Mouse (Mus musculus): ENCODE data around the gene Rabgap1.
"Not testable (repeated sequence)": the region's sequence is repeated elsewhere in the genome, so short reads cannot be mapped to it uniquely, and the experiment has no call there.

The Rabgap1 gene

GRCm38 (mm10) chr2:37442611-37443591, at the start of gene Rabgap1, which contains the start of the genes Zbtb26 and Zbtb6:
TSS of gene Rabgap1 (plus strand) at chr2:37443279.
TSS of gene Zbtb26 (minus strand) at chr2:37443135.
TSS of gene Zbtb6 (minus strand) at chr2:37443171.
- peak; percentile 81 for DNase-seq (ENCODE audit: low spot score)

DNA sequence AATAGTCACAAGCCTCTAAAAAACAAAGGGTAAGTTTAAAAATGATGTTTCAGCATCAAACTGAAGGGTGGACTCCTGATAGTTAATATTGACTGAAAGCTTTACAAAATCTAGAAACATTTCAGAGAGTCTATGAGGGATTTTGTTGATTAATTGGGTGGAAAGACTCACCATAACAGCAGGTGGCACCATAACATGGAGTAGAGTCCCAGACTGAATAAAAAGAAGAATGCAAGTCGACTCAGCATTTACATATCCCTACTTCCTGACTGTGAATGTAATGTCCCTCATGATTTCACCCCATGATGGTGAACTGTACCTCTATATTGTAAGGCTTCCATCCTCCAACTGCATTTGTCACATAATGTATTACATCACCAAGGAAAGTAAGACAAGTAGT, 47.5 kb upstream of the Rabgap1 start:
- DNase-seq (ENCODE audit: low spot score) = no peak

DNA sequence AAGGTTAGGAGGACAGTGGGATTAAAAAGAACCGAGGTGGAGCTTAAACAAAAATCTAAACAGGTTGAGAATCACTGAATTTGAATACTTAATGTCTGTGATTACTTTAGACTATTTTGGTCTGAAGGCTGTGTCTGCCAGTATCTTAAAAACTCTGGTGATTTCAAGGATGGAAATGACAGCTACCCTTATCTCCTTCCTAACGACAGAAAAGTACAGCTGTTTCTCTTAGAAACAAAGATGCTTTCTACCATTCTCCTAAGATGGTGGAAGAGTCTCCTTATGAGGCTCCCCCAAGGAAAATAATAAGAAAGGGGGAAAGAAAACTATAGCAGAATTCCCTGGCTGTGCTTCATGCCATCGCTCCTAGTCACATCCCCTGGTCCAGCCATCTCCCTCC, 21.2 kb upstream of the Rabgap1 start:
- no peak for DNase-seq (ENCODE audit: low spot score)

DNA sequence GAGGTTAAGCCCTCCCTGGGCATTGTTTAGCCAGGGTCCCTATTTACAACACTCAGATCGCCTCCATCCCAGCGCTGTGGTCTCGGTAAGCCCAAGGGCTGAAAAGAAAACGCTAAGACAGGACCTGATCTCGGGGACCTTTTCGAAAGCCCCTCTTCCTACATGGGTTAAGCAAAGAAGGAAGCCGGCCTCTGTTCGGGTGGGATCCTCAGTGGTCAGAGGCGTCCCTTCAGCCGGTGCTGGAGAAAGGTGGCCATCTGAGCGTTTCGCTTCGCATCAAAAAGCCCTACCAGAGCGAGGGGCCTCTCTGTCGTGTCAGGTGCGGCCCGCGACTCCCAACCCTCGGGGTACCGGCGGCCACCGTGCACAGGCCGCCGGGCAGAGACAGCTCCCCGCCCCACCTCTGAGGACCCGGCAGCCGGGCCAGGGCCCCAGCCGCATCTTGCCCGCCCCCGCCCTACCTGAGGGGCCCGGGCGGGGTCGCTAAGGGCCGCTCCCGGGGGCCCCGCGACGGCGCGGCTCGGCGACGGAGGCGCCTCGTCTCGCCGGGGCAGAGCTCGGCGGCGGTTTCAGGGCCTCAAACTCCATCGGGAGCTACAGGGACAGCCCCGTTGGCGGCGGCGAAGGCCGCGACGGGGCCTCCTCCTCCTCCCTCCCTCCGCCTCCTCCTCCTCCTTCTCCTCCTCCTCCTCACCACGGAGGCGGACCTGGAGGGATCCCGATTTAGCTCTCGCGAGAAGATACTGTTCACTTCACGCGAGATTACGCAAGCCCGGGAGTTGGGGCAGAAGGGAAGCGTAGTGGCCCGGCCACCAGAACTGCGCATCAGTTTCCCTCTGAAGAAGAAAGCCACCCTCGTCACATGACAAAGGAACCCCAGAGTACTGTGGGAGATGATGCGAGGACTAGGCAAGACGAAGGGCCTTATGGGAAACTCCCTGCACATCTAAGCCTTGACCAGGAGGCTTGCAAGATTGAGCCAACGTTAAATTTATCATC, 20.5 kb upstream of the Rabgap1 start, which contains the start of gene Rc3h2:
Gene Rc3h2, minus strand, starts transcription at position 598 of the 999 bp plus-strand sequence.
- peak; percentile 85 for DNase-seq (ENCODE audit: low spot score)

- no peak for DNase-seq (ENCODE audit: low spot score)
Observed at GRCm38 (mm10) chr2:37423671-37424070, 19.4 kb upstream of the Rabgap1 start.

DNA sequence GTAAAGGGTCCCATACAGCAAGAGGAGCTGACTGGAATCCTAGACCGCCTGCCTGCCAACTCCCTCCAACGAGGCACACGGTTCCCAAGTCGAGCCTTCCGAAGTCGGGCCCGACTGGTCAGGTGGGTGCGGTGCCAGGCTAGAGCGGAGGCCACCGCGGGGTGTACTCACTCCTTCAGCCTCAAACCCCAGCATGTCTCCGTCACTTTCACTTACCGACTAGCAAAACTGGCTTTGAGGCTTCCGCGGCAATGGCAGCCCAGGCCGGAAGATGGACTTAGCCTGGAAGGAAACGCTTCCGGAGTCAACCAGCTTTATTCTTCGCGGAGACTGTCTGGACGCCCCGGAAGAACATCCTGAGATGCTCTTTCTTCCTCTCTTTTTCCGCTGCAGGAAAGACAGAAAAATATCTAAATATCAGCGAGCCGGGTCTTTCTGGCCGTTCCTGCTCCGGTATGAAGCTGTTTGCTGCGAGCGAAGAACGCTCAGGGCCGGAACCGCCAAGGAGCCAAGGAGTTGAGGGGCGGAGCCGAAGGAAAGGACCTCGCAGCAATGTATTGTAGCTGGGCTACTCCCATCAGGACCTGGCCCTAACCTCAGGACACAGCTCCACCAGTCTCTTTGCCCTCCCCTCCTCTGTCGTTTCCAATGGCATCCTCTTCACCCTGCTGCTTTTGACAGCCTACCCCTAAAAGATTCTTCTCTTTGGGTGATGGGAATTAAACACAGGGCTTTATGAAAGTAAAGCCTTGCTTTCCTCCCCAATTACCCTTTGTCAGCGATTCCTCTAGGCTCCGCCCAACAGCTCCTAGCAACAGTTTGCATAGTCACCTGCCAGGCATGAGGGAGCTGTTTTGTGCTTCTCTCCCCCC, 12.2 kb upstream of the Rabgap1 start:
- peak; percentile 44 for DNase-seq (ENCODE audit: low spot score)

- no peak for DNase-seq (ENCODE audit: low spot score)
Observed at GRCm38 (mm10) chr2:37431609-37432008, 11.5 kb upstream of the Rabgap1 start.

DNA sequence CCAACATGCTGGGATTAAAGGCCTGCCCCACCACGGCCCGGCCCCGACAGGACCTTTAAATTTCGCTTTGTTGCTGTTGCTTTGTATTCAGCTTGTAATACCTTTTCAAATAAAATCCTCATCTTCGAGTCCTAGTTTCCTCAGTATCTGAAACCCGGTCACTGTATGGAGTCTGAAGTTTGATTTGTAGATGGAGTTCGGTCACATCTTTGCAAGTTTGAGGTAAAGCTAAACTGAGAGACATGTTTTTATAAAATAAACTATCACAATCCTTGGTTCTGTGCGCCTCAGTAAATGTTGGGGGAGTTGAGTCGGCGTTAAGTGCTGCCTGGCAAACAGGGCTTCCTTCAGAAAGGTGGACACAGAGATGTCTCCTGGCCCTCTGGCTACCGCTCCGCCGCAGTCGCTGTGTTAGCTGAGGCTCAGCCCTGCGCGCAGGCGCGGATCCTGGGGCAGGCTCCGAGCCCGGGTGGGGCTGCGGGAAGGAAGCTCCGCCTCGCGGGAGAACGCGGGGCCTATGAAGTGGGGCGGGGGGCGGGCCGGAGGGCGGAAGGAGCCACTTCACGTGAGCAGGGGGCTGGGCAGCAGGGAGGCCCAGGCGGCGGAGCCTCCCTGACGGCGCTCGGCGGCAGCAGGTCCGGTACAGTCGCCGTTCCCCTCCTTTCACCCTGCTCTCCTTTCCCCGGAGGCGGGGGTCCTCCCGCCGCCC, 8.7 kb downstream of the Rabgap1 start:
- peak; percentile 75 for DNase-seq (ENCODE audit: low spot score)

DNA sequence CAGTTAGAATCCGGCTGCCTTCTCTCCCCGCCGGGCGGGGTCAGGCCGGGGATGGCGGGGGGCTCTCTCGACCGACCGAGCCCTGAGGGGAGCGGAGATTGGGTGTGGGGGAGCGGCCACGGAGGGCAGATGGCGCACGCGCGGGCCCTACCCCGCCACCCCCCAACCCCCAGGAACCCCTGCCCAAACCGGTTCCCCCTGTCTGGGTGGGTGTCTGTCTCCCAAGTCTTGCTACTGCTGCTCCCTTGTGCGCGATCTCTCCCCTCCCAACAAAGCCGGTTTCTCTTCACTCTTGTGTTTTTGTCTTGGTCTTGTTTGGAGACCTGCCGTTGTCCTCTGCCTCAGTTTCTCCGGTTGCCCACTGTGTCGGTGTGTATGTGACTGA, 9.3 kb downstream of the Rabgap1 start:
- DNase-seq (ENCODE audit: low spot score) = no peak

DNA sequence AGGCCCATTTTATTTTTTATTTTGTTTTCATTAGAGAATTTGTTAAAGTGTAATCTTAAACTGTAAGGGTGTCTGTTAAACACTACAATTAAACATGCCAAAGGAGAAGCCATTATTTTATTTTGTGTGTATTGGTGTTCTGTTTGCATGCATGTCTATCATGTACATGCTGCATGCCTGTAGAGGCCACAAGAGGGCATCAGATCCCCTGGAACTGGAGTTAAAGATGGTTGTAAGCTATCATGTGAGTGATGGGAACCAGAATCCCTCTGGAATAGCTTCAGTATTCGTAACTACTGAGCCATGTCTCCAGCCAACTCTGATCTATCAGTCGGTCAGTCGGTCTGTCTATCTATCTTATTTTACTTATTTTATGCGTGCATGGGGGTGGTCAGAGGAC, 17.6 kb downstream of the Rabgap1 start:
- no peak for DNase-seq (ENCODE audit: low spot score)

DNA sequence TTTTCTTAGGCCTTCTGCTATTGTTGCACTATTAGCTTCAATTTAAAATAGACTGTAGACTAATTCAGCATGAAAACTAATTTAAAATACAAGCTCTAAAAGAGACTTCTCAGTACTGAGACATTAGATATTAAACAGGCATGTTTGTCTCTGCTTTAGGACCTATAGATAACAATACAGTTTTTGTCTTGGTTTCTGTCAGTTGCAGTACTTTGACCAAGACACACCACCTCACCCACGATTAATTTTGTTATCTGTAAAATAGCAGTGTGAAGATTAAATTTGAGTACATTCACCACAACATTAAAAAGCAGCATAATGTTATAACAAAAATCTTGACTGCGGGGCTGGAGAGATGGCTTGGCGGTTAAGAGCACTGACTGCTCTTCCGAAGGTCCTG, 23.2 kb downstream of the Rabgap1 start:
- no peak for DNase-seq (ENCODE audit: low spot score)

DNA sequence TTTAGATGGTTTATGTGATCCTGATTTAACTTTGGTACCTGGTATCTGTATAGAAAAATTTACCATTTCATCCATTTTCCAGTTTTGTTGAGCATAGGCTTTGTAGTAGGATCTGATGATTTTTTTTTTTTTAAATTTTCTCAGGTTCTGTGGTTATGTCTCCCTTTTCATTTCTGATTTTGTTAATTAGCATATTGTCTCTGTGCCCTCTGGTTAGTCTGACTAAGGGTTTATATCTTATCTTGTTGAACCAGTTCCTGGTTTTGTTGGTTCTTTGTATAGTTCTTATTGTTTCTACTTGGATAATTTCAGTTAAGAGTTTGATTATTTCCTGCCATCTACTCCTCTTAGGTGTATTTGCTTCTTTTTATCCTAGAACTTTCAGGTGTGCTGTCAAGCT, 36.5 kb downstream of the Rabgap1 start:
- no peak for DNase-seq (ENCODE audit: low spot score)

DNA sequence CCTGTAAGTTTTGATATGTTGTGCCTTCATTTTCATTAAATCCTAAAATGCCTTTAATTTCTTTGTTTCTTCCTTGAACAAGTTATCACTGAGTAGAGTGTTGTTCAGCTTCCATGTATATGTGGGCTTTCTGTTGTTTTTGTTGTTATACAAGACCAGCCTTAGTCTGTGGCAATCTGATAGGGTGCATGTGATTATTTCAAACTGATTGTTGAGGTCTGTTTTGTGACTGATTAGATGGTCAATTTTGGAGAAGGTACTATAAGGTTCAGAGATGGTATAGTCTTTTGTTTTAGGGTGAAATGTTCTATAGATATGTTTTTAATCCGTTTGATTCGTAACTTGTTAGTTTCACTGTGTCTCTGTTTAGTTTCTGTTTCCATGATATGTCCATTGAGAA, 37.0 kb downstream of the Rabgap1 start:
- DNase-seq (ENCODE audit: low spot score) = no peak

- DNase-seq (ENCODE audit: low spot score) = no peak
Observed at GRCm38 (mm10) chr2:37484165-37484564, 41.1 kb downstream of the Rabgap1 start.

- no peak for DNase-seq (ENCODE audit: low spot score)
Observed at GRCm38 (mm10) chr2:37485370-37485769, 42.3 kb downstream of the Rabgap1 start.

GRCm38 (mm10) chr2:37486408-37486807, 43.3 kb downstream of the Rabgap1 start:
- no peak for DNase-seq (ENCODE audit: low spot score)

DNA sequence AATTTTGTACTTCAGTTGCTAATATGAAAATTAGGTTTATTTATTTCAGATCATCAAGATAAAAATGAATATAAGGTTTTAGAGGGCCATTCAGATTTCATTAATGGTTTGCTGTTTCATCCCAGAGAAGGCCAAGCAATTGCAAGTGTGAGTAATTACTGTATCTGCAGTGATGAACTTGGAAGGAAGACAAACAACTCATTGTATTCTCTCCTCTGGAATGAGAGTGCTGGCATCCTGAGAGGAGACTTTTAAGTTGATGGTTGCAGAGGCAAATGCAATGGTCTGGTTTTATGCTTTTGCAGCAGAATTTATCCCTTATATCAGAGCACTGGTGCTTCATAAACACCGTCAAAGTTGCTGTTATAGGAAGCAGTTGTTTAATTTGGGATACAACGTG, 45.9 kb downstream of the Rabgap1 start:
- no peak for DNase-seq (ENCODE audit: low spot score)

DNA sequence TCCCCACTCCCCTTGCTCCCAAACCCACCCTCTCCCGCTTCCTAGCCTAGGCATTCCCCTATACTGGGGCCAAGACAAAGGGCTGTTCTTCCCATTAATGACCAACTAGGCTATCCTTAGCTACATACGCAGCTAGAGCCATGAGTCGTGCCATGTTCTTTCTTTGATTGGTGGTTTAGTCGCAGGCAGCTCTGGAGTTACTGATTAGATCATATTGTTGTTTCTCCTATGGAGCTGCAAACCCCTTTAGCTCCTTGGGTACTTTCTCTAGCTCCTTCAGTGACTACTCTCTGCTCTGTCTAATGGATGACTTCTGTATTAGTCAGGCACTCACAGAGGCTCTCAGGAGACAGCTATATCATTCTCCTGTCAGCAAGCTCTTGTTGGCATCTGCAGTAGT, 54.2 kb downstream of the Rabgap1 start:
- DNase-seq (ENCODE audit: low spot score) = no peak

GRCm38 (mm10) chr2:37505856-37506255, 62.8 kb downstream of the Rabgap1 start:
- not testable (repeated sequence) for DNase-seq (ENCODE audit: low spot score)

DNA sequence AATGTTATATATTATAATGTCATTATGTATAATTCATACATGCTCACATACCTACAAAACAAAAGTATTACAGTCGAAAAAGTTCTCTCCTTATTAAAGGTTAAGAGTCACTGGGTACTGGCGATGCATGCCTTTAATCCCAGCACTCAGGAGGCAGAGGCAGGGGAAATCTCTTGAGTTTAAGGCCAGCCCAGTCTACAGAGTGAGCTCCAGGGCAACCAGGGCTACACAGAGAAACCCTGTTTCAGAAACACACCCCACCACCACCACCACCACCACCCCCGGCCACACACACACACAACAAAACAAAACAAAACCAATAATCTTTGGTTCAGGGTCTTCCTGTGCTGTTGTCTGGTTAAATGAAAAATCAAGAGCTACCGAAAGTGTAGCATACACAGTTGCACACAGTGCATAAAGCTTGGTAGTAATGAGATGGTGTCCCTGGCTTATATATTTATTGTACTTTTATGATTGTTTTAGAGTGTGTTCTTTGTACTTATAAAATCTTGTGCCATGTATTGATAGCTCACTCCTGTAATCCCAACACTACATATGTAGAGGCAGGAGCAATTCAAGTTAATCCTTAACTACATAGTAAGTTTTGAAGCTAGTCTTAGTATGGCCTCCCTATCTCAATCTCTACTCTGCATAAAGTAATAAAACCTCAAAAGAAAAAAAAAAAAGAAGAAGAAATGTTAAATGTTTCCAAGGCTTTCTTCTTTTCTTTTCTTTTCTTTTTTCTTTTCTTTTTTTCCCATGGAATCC, 68.2 kb downstream of the Rabgap1 start:
- no peak for DNase-seq (ENCODE audit: low spot score)
